Mouse (Mus musculus) gastrocnemius, postnatal 25 days (tissue): ENCODE measurements around the gene Camta2. TPM values are rescaled to one million over a fixed set of nuclear protein-coding genes. Genes with fewer than 3 reads are reported as not detected.

Experiments used
- DNase-seq: peaks from one replicate; pipeline ENCODE4 v3.0.0; 2022
- long read RNA-seq, 2 experiments: library from polyadenylated mRNA; stranded (forward); transcript quantifications; one replicate each; pipeline ENCODE4 v2.0.0; 2021
- total RNA-seq, 2 experiments: library from RNA; stranded (reverse); gene quantifications; 1 replicate in 1 of 2; 2 replicates in 1 of 2; pipeline ENCODE4 v1.2.3; 2021

Gene Camta2
- total RNA-seq, result 10 to 100 TPM; 36.9 to 37.3 TPM
- long read RNA-seq, experiment 1, full-length matches to known transcripts, result 9 of 20 reads
- long read RNA-seq, experiment 1, partial matches to known transcripts, result 8 of 20 reads
- long read RNA-seq, experiment 1, other reads (novel, unspliced or antisense), result 3 of 20 reads
- long read RNA-seq, experiment 2, full-length matches to known transcripts, result 16 of 45 reads
- long read RNA-seq, experiment 2, partial matches to known transcripts, result 20 of 45 reads
- long read RNA-seq, experiment 2, other reads (novel, unspliced or antisense), result 9 of 45 reads

- peak; percentile 90 for DNase-seq
Measured at GRCm38 (mm10) chr11:70687601-70688199, at the start of gene Camta2. Gene Camta2 (minus strand): TSS chr11:70688105.

GRCm38 (mm10) chr11:70733256-70733655, 45.4 kb upstream of the Camta2 start:
- no peak for DNase-seq

- no peak for DNase-seq
Measured at GRCm38 (mm10) chr11:70731178-70731577, 43.3 kb upstream of the Camta2 start.

GRCm38 (mm10) chr11:70730427-70731038, 42.6 kb upstream of the Camta2 start:
- DNase-seq, result no peak

GRCm38 (mm10) chr11:70727385-70727784, 39.5 kb upstream of the Camta2 start:
- no peak for DNase-seq

GRCm38 (mm10) chr11:70726585-70726984, 38.7 kb upstream of the Camta2 start:
- DNase-seq, result no peak

- no peak for DNase-seq
Measured at GRCm38 (mm10) chr11:70724706-70725105, 36.8 kb upstream of the Camta2 start.

GRCm38 (mm10) chr11:70721072-70721471, 33.2 kb upstream of the Camta2 start:
- no peak for DNase-seq

GRCm38 (mm10) chr11:70720567-70720966, 32.7 kb upstream of the Camta2 start:
- no peak for DNase-seq

GRCm38 (mm10) chr11:70718481-70718880, 30.6 kb upstream of the Camta2 start:
- DNase-seq, result no peak

- DNase-seq, result no peak
Measured at GRCm38 (mm10) chr11:70715832-70716231, 27.9 kb upstream of the Camta2 start.

GRCm38 (mm10) chr11:70713222-70713621, 25.3 kb upstream of the Camta2 start:
- DNase-seq, result no peak

- DNase-seq, result no peak
Measured at GRCm38 (mm10) chr11:70711026-70711425, 23.1 kb upstream of the Camta2 start.

GRCm38 (mm10) chr11:70706127-70706526, 18.2 kb upstream of the Camta2 start:
- DNase-seq, result no peak

GRCm38 (mm10) chr11:70702781-70703180, 14.9 kb upstream of the Camta2 start:
- peak; percentile 88 for DNase-seq

GRCm38 (mm10) chr11:70701984-70702733, 14.3 kb upstream of the Camta2 start:
- no peak for DNase-seq

GRCm38 (mm10) chr11:70701221-70701955, 13.5 kb upstream of the Camta2 start:
- DNase-seq, result no peak

- peak; percentile 90 for DNase-seq
Measured at GRCm38 (mm10) chr11:70700613-70701012, 12.7 kb upstream of the Camta2 start.

GRCm38 (mm10) chr11:70699722-70700556, 12.0 kb upstream of the Camta2 start, which contains the start of the genes Inca1 and Kif1c:
Gene Inca1 (minus strand): TSS chr11:70700155.
Gene Kif1c (plus strand): TSS chr11:70700548.
- DNase-seq, result peak; percentile 95

- no peak for DNase-seq
Measured at GRCm38 (mm10) chr11:70699051-70699450, 11.1 kb upstream of the Camta2 start.

- no peak for DNase-seq
Measured at GRCm38 (mm10) chr11:70697376-70697775, 9.5 kb upstream of the Camta2 start.
